Mouse (Mus musculus): Measurements from ENCODE around the gene Ppp2r3c. TPM values are rescaled to one million over a fixed set of nuclear protein-coding genes. Genes with fewer than 3 reads are reported as not detected.
A peak's percentile ranks its signal among the peaks of the same experiment; 100 is the strongest.
"Not testable (repeated sequence)": the region's sequence is repeated elsewhere in the genome, so short reads cannot be mapped to it uniquely, and the experiment has no call there.

Ppp2r3c gene
- polyA plus RNA-seq (2016; fragmentation: Nextera tagmentation; extraction: Ambion mirVana), result 11.0 and 14.2 TPM in 2 replicates

- Histone ChIP-seq H3K4me3 (peak within 1 kb of the TSS; percentile 72), H3K9me3 (no peaks in the 10 kb centered on the region), H3K27me3 (ENCODE audit: insufficient read depth, poor library complexity, severe bottlenecking) (no peaks in the 10 kb centered on the region), H3K27ac (peak within 1 kb of the TSS; percentile 94), H3K36me3 (peaks cover 17% of the 10 kb centered on the region), H3K4me1 (peaks cover 18% of the 10 kb centered on the region)
- DNase-seq (ENCODE audit: low spot score), result peak; percentile 98
- under 1% methylated on average over 55 of the region's 55 CpGs for WGBS
Measured at GRCm38 (mm10) chr12:55302485-55303441, at the start of gene Ppp2r3c. Ppp2r3c (minus strand) TSS chr12:55302998.

GRCm38 (mm10) chr12:55344583-55344982 is 41.8 kb upstream of the Ppp2r3c start:
- WGBS, result 78% methylated on average over 13 of the region's 13 CpGs
- H3K27ac ChIP-seq, result peak overlapping the region; percentile 42; the same call in 1 of the 2 replicates

GRCm38 (mm10) chr12:55343998-55344397 is 41.2 kb upstream of the Ppp2r3c start:
- Histone ChIP-seq H3K27me3 (ENCODE audit: insufficient read depth, poor library complexity, severe bottlenecking) (no peaks in the 10 kb centered on the region), H3K4me3 (no peak overlapping the region), H3K9me3 (no peaks in the 10 kb centered on the region), H3K4me1 (peaks cover 8% of the 10 kb centered on the region), H3K36me3 (0 out of 2 replicates have a peak, but pooled peaks cover 2% of the 10 kb centered on the region), H3K27ac (peak overlapping the region; percentile 42; the same call in 1 of the 2 replicates)
- WGBS, result 85% methylated on average over 11 of the region's 11 CpGs
- DNase-seq (ENCODE audit: low spot score), result no peak

More at GRCm38 (mm10) chr12:55344583-55344982, 41.8 kb upstream of the Ppp2r3c start:
- H3K36me3 ChIP-seq, result 0 out of 2 replicates have a peak, but pooled peaks cover 2% of the 10 kb centered on the region
- no peaks in the 10 kb centered on the region for H3K9me3 ChIP-seq
- H3K4me1 ChIP-seq, result peaks cover 8% of the 10 kb centered on the region
- DNase-seq (ENCODE audit: low spot score), result no peak
- no peak overlapping the region for H3K4me3 ChIP-seq
- no peaks in the 10 kb centered on the region for H3K27me3 ChIP-seq (ENCODE audit: insufficient read depth, poor library complexity, severe bottlenecking)

GRCm38 (mm10) chr12:55343045-55343444 is 40.2 kb upstream of the Ppp2r3c start:
- H3K36me3 ChIP-seq; H3K9me3 ChIP-seq; H3K4me3 ChIP-seq; H3K4me1 ChIP-seq; H3K27me3 ChIP-seq (ENCODE audit: insufficient read depth, poor library complexity, severe bottlenecking); DNase-seq (ENCODE audit: low spot score): not testable (repeated sequence)
- peak overlapping the region; percentile 52; the same call in 1 of the 2 replicates for H3K27ac ChIP-seq
- WGBS, result 23% methylated on average over 1 of the region's 1 CpGs

- not testable (repeated sequence) for H3K27ac ChIP-seq; H3K27me3 ChIP-seq (ENCODE audit: insufficient read depth, poor library complexity, severe bottlenecking); H3K9me3 ChIP-seq; H3K4me1 ChIP-seq; H3K4me3 ChIP-seq; DNase-seq (ENCODE audit: low spot score); H3K36me3 ChIP-seq
- WGBS, result 86% methylated on average over 1 of the region's 2 CpGs
Measured at GRCm38 (mm10) chr12:55338490-55338889, 35.7 kb upstream of the Ppp2r3c start.

- Histone ChIP-seq H3K4me3 (no peak overlapping the region), H3K27ac (no peak overlapping the region), H3K4me1 (no peaks in the 10 kb centered on the region), H3K27me3 (ENCODE audit: insufficient read depth, poor library complexity, severe bottlenecking) (no peaks in the 10 kb centered on the region), H3K9me3 (no peaks in the 10 kb centered on the region), H3K36me3 (peaks cover 6% of the 10 kb centered on the region; the same call in 1 of the 2 replicates)
- no peak for DNase-seq (ENCODE audit: low spot score)
- WGBS, result 89% methylated on average over 7 of the region's 7 CpGs
Measured at GRCm38 (mm10) chr12:55333662-55334061, 30.9 kb upstream of the Ppp2r3c start.

GRCm38 (mm10) chr12:55329351-55329750 is 26.6 kb upstream of the Ppp2r3c start:
- Histone ChIP-seq H3K4me3 (no peak overlapping the region), H3K9me3 (no peaks in the 10 kb centered on the region), H3K27ac (no peak overlapping the region), H3K4me1 (no peaks in the 10 kb centered on the region), H3K36me3 (peaks cover 8% of the 10 kb centered on the region; the same call in 1 of the 2 replicates), H3K27me3 (ENCODE audit: insufficient read depth, poor library complexity, severe bottlenecking) (no peaks in the 10 kb centered on the region)
- 79% methylated on average over 7 of the region's 7 CpGs for WGBS
- no peak for DNase-seq (ENCODE audit: low spot score)

- WGBS, result 77% methylated on average over 4 of the region's 4 CpGs
- no peak for DNase-seq (ENCODE audit: low spot score)
- Histone ChIP-seq H3K27ac (no peak overlapping the region), H3K4me1 (no peaks in the 10 kb centered on the region), H3K36me3 (peaks cover 8% of the 10 kb centered on the region; the same call in 1 of the 2 replicates), H3K4me3 (no peak overlapping the region), H3K27me3 (ENCODE audit: insufficient read depth, poor library complexity, severe bottlenecking) (no peaks in the 10 kb centered on the region), H3K9me3 (no peaks in the 10 kb centered on the region)
Measured at GRCm38 (mm10) chr12:55328784-55329183, 26.0 kb upstream of the Ppp2r3c start.

- WGBS, result 88% methylated on average over 7 of the region's 7 CpGs
- Histone ChIP-seq H3K27me3 (ENCODE audit: insufficient read depth, poor library complexity, severe bottlenecking) (no peaks in the 10 kb centered on the region), H3K27ac (no peak overlapping the region), H3K36me3 (peaks cover 8% of the 10 kb centered on the region; the same call in 1 of the 2 replicates), H3K9me3 (no peaks in the 10 kb centered on the region), H3K4me3 (no peak overlapping the region), H3K4me1 (no peaks in the 10 kb centered on the region)
- DNase-seq (ENCODE audit: low spot score), result no peak
Measured at GRCm38 (mm10) chr12:55325702-55326101, 22.9 kb upstream of the Ppp2r3c start.

- WGBS, result 83% methylated on average over 18 of the region's 18 CpGs
- Histone ChIP-seq H3K4me3 (no peak overlapping the region), H3K4me1 (no peaks in the 10 kb centered on the region), H3K9me3 (no peaks in the 10 kb centered on the region), H3K27me3 (ENCODE audit: insufficient read depth, poor library complexity, severe bottlenecking) (no peaks in the 10 kb centered on the region), H3K27ac (no peak overlapping the region), H3K36me3 (peaks cover 12% of the 10 kb centered on the region)
- DNase-seq (ENCODE audit: low spot score), result no peak
Measured at GRCm38 (mm10) chr12:55321642-55322291, 19.0 kb upstream of the Ppp2r3c start.

GRCm38 (mm10) chr12:55315192-55315591 is 12.4 kb upstream of the Ppp2r3c start:
- WGBS, result 47% methylated on average over 5 of the region's 5 CpGs
- H3K36me3 ChIP-seq, result peaks cover 18% of the 10 kb centered on the region
- H3K4me1 ChIP-seq, result no peaks in the 10 kb centered on the region
- no peak overlapping the region for H3K4me3 ChIP-seq
- H3K9me3 ChIP-seq, result no peaks in the 10 kb centered on the region
- no peaks in the 10 kb centered on the region for H3K27me3 ChIP-seq (ENCODE audit: insufficient read depth, poor library complexity, severe bottlenecking)
- H3K27ac ChIP-seq, result no peak overlapping the region
- DNase-seq (ENCODE audit: low spot score), result peak; percentile 75

GRCm38 (mm10) chr12:55313901-55314300 is 11.1 kb upstream of the Ppp2r3c start:
- Histone ChIP-seq H3K4me3 (no peak overlapping the region), H3K36me3 (peaks cover 23% of the 10 kb centered on the region), H3K27me3 (ENCODE audit: insufficient read depth, poor library complexity, severe bottlenecking) (no peaks in the 10 kb centered on the region), H3K4me1 (no peaks in the 10 kb centered on the region), H3K27ac (no peak overlapping the region), H3K9me3 (no peaks in the 10 kb centered on the region)
- 86% methylated on average over 5 of the region's 5 CpGs for WGBS
- DNase-seq (ENCODE audit: low spot score), result peak; percentile 33

GRCm38 (mm10) chr12:55311841-55312240 is 9.0 kb upstream of the Ppp2r3c start:
- WGBS, result 85% methylated on average over 7 of the region's 7 CpGs
- Histone ChIP-seq H3K4me1 (no peaks in the 10 kb centered on the region), H3K27me3 (ENCODE audit: insufficient read depth, poor library complexity, severe bottlenecking) (no peaks in the 10 kb centered on the region), H3K27ac (no peak overlapping the region), H3K4me3 (no peak overlapping the region), H3K36me3 (peaks cover 23% of the 10 kb centered on the region), H3K9me3 (no peaks in the 10 kb centered on the region)
- DNase-seq (ENCODE audit: low spot score), result no peak

Data from heart, embryonic 10.5 days (tissue).